Mouse (Mus musculus): Measurements from ENCODE around the gene Cox15.

The Cox15 gene

GRCm38 (mm10) chr19:43760504-43760903, 7.7 kb upstream of the Cox15 start:
- peak; percentile 86 to 87 for DNase-seq

- DNase-seq = no peak
Observed at GRCm38 (mm10) chr19:43754872-43755271, 2.1 kb upstream of the Cox15 start.

DNA sequence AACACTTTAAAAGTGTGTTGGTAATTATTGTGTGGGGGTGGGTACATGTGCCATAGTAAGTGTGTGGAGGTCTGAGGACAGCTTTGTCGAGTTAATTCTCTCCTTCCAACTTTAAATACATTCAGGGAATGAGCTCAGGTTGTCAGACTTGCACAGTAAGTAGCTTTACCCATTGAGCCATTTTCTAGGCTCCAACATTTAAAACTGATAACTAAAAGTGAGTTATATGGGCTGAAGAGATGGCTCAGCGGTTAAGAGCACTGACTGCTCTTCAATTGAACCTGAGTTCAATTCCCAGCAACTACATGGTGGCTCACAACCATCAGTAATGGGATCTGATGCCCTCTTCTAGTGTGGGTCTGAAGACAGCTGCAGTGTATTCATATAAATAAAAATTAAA, 1.4 kb upstream of the Cox15 start:
- DNase-seq = no peak

DNA sequence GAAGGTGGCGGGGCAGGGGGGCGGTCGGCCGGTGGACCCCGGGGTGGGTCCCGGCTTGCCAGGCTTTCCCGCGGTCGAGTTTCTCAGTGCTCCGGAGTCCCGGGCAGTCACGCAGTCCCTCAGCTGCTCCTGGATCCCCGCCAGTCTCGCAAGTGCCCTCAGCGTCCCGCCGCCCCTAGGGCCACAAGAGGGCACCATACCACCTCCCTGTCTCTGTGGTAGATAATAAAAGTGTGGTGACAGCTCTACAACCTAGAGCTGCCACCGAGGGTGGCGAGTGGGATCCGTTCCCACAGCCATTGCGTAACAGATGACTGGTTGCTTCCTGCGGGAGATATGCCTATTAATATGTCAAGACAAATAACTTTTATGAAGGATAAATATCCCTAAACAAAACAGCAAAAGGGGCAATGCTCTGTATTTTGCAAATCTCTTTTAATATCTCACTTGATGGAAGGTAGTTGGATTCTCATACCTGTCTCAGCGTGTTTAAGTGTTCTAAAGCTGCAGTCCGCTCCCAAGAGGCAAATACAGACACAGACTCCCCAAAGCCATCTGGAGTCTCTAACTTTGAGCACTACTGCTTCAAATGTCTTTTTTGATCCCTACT, 531 bp upstream of the Cox15 start:
- DNase-seq = peak; percentile 94 to 95

GRCm38 (mm10) chr19:43750008-43750407, 2.8 kb downstream of the Cox15 start:
- no peak for DNase-seq

DNA sequence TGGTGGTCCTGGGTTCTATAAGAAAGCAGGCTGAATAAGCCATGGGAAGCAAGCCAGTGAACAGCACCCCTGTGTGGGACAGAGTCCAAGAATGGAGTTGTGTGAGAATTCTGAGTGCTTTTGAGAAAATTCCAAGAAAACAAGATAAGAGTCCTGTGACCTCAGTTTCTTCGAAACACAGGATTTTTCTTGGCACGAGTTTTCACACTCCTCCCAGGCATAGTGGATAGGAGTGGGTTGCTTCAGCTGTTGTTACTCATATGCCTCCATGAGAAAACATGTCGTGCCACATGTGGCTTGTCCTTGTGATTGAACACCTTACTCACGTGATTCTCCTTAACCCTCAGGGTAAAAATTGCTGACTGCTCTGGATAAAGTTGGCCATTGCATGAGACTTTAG, 4.9 kb downstream of the Cox15 start:
- no peak for DNase-seq

- no peak for DNase-seq
Observed at GRCm38 (mm10) chr19:43745740-43746139, 7.1 kb downstream of the Cox15 start.

GRCm38 (mm10) chr19:43743401-43743800, 9.4 kb downstream of the Cox15 start:
- no peak for DNase-seq

DNA sequence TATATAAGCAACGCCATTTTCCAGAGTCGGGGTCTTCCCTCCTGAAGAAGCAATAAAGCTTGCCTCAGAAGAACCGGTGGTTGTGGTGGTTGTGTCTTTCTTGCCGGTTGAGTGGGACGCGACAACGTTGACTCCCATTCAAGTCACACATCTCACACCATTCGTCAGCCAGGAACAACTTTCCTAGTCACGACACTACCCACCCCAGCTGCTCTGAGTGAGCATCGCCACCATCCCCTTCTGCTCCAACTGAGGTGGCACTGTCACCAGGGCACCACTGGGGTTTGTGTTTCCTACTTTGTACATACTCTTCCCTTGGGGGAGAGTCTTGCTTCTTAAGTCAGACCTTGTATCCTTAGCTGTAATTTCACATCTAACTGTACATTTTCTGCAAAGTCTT, 14.4 kb downstream of the Cox15 start:
- DNase-seq = no peak

DNA sequence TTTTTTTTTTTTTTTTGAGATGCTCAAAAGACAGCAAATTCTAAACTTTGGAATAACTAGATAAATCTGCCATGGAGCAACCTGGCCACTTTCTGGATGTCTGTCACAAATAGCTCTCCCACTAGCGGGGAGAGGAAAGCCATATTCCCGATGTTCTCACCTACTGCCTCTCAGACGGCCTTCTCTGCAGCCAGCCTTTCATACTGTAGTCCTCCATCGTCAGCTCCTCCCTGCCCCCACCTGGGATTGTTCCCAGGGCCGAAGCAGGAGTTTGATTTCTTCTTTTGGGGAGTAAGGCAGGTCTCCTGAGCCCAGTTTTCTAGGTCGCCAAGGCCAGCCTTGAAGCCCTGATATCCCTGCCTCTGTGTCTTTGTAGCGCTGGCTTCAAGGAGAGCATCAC, 21.6 kb downstream of the Cox15 start:
- no peak for DNase-seq

DNA sequence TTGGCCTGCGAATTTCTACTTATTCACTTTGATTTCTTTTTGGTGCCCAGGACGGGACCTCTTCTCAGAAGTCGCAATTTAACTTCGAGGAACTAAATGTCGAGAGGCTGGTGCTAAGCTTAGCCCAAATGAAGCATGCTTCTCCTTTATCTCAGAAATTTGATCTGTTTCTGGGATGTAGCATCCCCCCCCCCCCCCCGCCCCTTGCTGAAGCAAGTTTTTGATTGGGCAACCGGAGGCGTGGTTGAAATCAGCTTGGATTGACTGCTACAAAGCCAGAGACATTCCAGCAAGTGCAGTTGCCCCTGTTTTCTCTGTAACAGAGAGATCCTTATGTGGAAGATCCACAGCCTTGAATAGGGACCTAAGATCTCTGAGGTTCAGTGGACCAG, 22.8 kb downstream of the Cox15 start:
- DNase-seq = no peak

- DNase-seq = no peak
Observed at GRCm38 (mm10) chr19:43729296-43730036, 23.3 kb downstream of the Cox15 start.

DNA sequence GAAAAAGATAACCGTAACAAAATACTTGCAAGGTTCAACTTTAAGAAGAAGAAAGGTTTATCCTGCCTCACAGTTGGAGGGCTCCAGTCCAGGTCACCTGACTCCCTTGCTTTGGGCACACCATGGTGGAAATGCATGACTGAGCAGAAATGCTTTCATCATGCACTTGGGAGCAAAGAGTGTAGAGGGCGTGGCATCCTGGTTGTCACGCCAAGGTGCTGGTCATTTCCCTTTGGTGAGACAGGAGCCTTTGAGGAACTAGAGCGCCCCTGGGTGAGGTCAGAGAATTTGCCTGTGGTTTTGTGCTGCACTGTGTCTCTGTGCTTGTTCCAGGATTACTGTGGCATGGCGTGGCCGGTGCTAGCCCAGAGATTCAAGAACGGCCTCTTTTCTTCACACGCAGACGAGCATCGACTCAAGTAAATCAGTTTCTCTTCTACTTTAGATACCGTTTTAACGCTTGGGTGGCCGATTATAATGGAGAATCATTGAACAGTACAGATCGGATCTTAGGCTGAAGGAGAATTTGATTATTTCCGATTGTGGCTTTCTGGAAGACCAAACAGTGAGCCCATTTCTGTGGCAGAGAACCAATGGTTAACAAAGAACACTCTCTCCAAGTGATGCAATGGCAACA, 26.2 kb downstream of the Cox15 start:
- DNase-seq = no peak

DNA sequence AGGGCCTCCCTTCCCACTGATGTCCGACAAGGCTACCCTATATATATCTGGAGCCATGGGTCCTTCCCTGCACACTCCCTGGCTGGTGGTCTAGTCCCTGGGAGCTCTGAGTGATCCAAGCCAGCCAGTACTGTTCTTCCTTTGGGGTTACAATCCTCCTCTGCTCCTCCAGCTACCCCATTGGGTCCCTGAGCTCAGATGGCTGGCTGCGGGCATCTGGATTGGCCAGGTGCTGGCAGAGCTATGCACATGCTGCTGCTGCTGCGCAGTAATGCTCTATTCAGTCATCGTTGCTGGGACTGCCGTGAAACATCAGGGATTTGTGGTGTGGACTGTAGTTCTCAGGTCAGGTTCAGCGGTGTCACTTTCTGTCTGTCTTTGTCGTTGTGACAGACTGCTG, 28.0 kb downstream of the Cox15 start:
- DNase-seq = no peak

GRCm38 (mm10) chr19:43724194-43724593, 28.6 kb downstream of the Cox15 start:
- no peak for DNase-seq

DNA sequence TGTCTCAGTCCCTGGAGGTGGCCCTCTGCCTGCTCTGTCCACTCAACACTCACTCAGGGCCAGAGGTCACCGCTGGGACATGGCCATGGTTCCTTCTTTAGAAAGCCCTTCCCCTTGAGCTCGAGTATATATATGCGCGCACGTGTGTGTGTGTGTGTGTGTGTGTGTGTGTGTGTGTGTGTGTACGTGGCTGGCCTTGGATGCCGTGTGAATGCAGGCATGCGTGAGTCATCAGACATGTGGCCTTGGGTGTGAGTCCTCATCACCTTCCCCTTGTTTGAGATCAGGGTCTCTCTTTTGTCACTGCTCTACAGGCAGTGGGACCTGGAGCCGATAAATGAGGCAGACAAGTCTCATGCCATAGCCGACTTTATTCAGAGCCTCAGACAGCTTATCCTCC, 29.3 kb downstream of the Cox15 start:
- DNase-seq = no peak

DNA sequence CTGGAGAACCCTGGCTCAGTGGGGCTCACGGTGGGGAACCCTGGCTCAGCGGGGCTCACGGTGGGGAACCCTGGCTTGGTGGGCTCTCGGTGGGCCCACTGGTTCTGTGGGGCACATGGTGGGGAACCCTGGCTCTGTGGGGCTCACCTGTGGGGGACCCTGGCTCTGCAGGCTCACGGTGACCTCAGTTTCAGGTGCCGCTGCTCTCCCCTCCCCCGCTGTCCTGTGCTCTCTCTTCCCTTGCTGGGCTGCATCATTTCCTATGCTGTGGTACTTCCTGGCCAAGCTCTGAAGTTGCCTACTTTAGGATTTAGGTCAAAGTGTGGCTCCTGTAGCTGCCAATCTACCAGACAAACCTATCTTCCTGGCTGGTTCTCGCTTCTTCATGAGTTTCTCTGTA, 29.9 kb downstream of the Cox15 start:
- DNase-seq = no peak

- DNase-seq = no peak
Observed at GRCm38 (mm10) chr19:43720061-43720460, 32.7 kb downstream of the Cox15 start.

DNA sequence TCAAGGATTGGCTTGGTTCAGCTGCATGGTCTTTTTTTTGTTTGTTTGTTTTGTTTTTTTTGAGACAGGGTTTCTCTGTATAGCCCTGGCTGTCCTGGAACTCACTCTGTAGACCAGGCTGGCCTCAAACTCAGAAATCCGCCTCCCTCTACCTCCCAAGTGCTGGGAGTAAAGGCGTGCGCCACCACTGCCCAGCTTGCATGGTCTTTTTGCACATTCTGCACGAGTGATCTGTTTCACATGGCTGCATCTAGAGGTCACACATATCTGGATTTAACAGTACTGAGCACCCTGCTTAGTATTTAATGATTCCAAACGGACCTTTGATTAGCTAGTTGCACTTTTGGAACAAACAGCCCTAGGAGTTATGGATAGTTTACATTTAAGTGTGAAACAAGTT, 40.8 kb downstream of the Cox15 start:
- no peak for DNase-seq

DNA sequence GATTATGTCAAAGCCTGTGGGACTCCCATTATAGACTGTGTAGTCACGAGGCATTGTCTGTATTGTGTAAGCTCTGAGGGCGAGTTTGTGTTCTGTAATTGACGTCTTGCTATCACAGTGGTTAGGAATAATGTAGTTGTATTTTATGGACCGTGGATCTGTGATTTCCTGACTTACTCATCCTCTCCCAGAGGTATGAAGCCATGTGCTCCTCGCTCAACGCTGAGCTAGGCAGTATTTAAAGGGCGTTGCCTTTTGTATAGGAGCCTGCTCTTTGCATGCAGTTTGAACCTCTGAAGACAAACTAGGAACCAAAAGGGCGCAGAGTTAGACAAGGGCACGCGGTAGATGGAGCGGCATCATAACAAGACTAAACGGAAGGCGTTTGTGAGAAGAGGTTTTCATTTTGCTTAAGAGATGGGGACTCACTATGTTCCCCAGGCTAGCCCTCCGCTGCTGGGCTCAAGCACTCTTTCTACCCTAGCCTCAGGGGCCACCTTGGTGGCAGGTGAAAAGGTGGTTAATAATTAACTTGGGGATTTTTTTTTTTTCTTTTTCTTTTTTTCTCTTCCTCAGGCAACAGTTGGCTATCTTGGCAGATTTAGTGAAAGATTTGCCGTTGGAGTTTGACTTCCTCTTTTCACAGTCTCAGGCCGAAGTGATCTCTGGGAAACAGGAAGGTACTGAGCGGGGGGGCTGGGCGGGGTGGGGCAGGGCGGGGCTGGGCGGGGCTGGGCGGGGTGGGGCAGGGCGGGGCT, 41.5 kb downstream of the Cox15 start:
- no peak for DNase-seq

- no peak for DNase-seq
Observed at GRCm38 (mm10) chr19:43709317-43709716, 43.5 kb downstream of the Cox15 start.

GRCm38 (mm10) chr19:43708206-43708605, 44.6 kb downstream of the Cox15 start:
- no peak for DNase-seq

- no peak for DNase-seq
Observed at GRCm38 (mm10) chr19:43704787-43705497, 47.9 kb downstream of the Cox15 start.

All from cerebellum, postnatal 10 days (tissue).